Mouse (Mus musculus) CH12.LX (cell line): ENCODE data around the gene Prkca. TPM values are rescaled to one million over a fixed set of nuclear protein-coding genes. Genes with fewer than 3 reads are reported as not detected.

Experiments used
- DNase-seq: peaks from one replicate; pipeline ENCODE4 v3.0.0-alpha.2; 2013; ENCODE audit errors: extremely low read depth
- H3K27ac ChIP-seq: 2 replicates; pipeline ENCODE4 v1.5.1; 2012; ENCODE audit warnings: low read depth, mild to moderate bottlenecking, control low read depth, moderate library complexity; ENCODE audit not compliant: insufficient read depth
- H3K27me3 ChIP-seq: replicated peaks from 2 replicates; pipeline ENCODE3; 2012; ENCODE audit warnings: inconsistent platforms
- H3K36me3 ChIP-seq, 2 experiments: replicated peaks in 1 of 2; 2 replicates each; pipeline versions ENCODE3 to v1.6.1; 2012; ENCODE audit warnings: inconsistent platforms in 1 of 2, low read length in 1 of 2, mild to moderate bottlenecking in 1 of 2, mixed read lengths in 1 of 2, moderate library complexity in 1 of 2; ENCODE audit not compliant: control insufficient read depth in 1 of 2, insufficient read depth in 1 of 2
- H3K4me1 ChIP-seq, 2 experiments: 2 replicates each; pipeline ENCODE4 v1.6.1; 2012; ENCODE audit warnings: inconsistent platforms in 1 of 2, moderate library complexity in 1 of 2; ENCODE audit not compliant: insufficient read depth in 2 of 2, control insufficient read depth in 1 of 2
- H3K4me2 ChIP-seq: 2 replicates; pipeline ENCODE4 v1.6.1; 2012; ENCODE audit warnings: low read depth, mild to moderate bottlenecking, control low read depth; ENCODE audit not compliant: poor library complexity, insufficient read depth, severe bottlenecking
- H3K4me3 ChIP-seq, 3 experiments: fragments of 150-350 bp in 1 of 3; sonication (generic) in 1 of 3; replicated peaks in 1 of 3; 2 replicates each; pipeline versions ENCODE3 to v1.5.1; 2011 to 2012; ENCODE audit warnings: low read depth in 2 of 3, low read length in 2 of 3, mild to moderate bottlenecking in 2 of 3, moderate library complexity in 2 of 3, control low read depth in 1 of 3, improper control_type of control experiment in 1 of 3, inconsistent platforms in 1 of 3, mixed read lengths in 1 of 3; ENCODE audit not compliant: poor library complexity in 1 of 3
- H3K79me2 ChIP-seq: replicated peaks from 2 replicates; pipeline ENCODE4 v1.6.1; 2012; ENCODE audit warnings: mild to moderate bottlenecking, moderate library complexity; ENCODE audit not compliant: control insufficient read depth, poor library complexity, insufficient read depth, severe bottlenecking; ENCODE audit errors: extremely low read depth
- H3K9ac ChIP-seq: 2 replicates; pipeline ENCODE4 v1.6.1; 2012; ENCODE audit warnings: low read depth, mild to moderate bottlenecking, control low read depth, moderate library complexity; ENCODE audit not compliant: insufficient read depth
- H3K9me3 ChIP-seq: replicated peaks from 2 replicates; pipeline ENCODE3; 2012; ENCODE audit warnings: low read length, inconsistent platforms, mixed read lengths
- BHLHE40 ChIP-seq: IDR thresholded peaks from 2 replicates; pipeline ENCODE4 v1.6.1; 2011; ENCODE audit warnings: mild to moderate bottlenecking, low read depth, low read length, improper control_type of control experiment
- ETS1 ChIP-seq: conservative IDR thresholded peaks from 2 replicates; pipeline ENCODE4 v1.6.1; 2012; ENCODE audit warnings: low read depth, mild to moderate bottlenecking, inconsistent platforms, low read length, improper control_type of control experiment, moderate library complexity
- GABPA ChIP-seq: IDR thresholded peaks from 2 replicates; pipeline ENCODE4 v1.6.1; 2012; ENCODE audit warnings: low read depth, low read length, improper control_type of control experiment, inconsistent platforms; ENCODE audit not compliant: insufficient replicate concordance
- HCFC1 ChIP-seq: IDR thresholded peaks from 2 replicates; pipeline ENCODE4 v1.6.1; 2012; ENCODE audit warnings: low read depth, mild to moderate bottlenecking, inconsistent platforms, low read length, improper control_type of control experiment
- JUN ChIP-seq: IDR thresholded peaks from 2 replicates; pipeline ENCODE4 v1.6.1; 2011; ENCODE audit warnings: low read depth, mild to moderate bottlenecking, low read length, improper control_type of control experiment, moderate library complexity; ENCODE audit not compliant: insufficient read depth
- JUND ChIP-seq: conservative IDR thresholded peaks from 2 replicates; pipeline ENCODE4 v1.6.1; 2011; ENCODE audit warnings: low read depth, low read length, improper control_type of control experiment
- MAFK ChIP-seq: IDR thresholded peaks from 2 replicates; pipeline ENCODE4 v1.6.1; 2011; ENCODE audit warnings: low read length, improper control_type of control experiment; ENCODE audit not compliant: insufficient replicate concordance
- MXI1 ChIP-seq: IDR thresholded peaks from 2 replicates; pipeline ENCODE4 v1.6.1; 2011; ENCODE audit warnings: mild to moderate bottlenecking, low read depth, low read length, improper control_type of control experiment
- MYC ChIP-seq: IDR thresholded peaks from 2 replicates; pipeline ENCODE4 v1.6.1; 2011; ENCODE audit warnings: low read depth, mild to moderate bottlenecking, improper control_type of control experiment, low read length
- NELFE ChIP-seq: IDR thresholded peaks from 2 replicates; pipeline ENCODE4 v1.6.1; 2011; ENCODE audit warnings: low read depth, low read length, improper control_type of control experiment
- NRF1 ChIP-seq: IDR thresholded peaks from 2 replicates; pipeline ENCODE4 v1.6.1; 2014; ENCODE audit warnings: low read depth, mild to moderate bottlenecking, inconsistent platforms, low read length, improper control_type of control experiment, moderate library complexity
- PAX5 ChIP-seq: IDR thresholded peaks from 2 replicates; pipeline ENCODE4 v1.6.1; 2012; ENCODE audit warnings: low read length, inconsistent platforms, mixed read lengths
- POLR2A ChIP-seq: IDR thresholded peaks from 2 replicates; pipeline ENCODE4 v1.6.1; 2011; ENCODE audit warnings: low read depth, mild to moderate bottlenecking, improper control_type of control experiment, low read length
- RAD21 ChIP-seq: IDR thresholded peaks from 2 replicates; pipeline ENCODE4 v1.6.1; 2011; ENCODE audit warnings: low read depth, mild to moderate bottlenecking, low read length, improper control_type of control experiment, moderate library complexity
- SIN3A ChIP-seq: IDR thresholded peaks from 2 replicates; pipeline ENCODE4 v1.6.1; 2012; ENCODE audit warnings: low read length, improper control_type of control experiment, inconsistent platforms
- SMC3 ChIP-seq: IDR thresholded peaks from 2 replicates; pipeline ENCODE4 v1.6.1; 2011; ENCODE audit warnings: low read depth, low read length, improper control_type of control experiment
- TBP ChIP-seq: conservative IDR thresholded peaks from 2 replicates; pipeline ENCODE4 v1.6.1; 2011; ENCODE audit warnings: low read depth, low read length, improper control_type of control experiment
- TCF12 ChIP-seq: IDR thresholded peaks from 2 replicates; pipeline ENCODE4 v1.6.1; 2014; ENCODE audit warnings: low read depth, mild to moderate bottlenecking, inconsistent platforms, low read length, improper control_type of control experiment
- UBTF ChIP-seq: IDR thresholded peaks from 2 replicates; pipeline ENCODE4 v1.6.1; 2012; ENCODE audit warnings: low read depth, mild to moderate bottlenecking, inconsistent platforms, low read length, improper control_type of control experiment, moderate library complexity
- dilution Hi-C: fragments of 300-500 bp; cut with MboI; formaldehyde crosslinking; loops from 2 replicates; pipeline ENCODE4 v1.14.3; 2020; ENCODE audit warnings: low sequenced_read_pairs; ENCODE audit not compliant: extremely low pct_unique_long_range_greater_than_20kb, extremely low pct_ligation_motif_present
- in situ Hi-C: fragments of 300-500 bp; cut with MboI; formaldehyde crosslinking; loops from 3 replicates; pipeline ENCODE4 v1.14.3; 2019; ENCODE audit warnings: low sequenced_read_pairs, low pct_ligation_motif_present, low pct_unique_long_range_greater_than_20kb, mixed read lengths
- polyA plus RNA-seq: library from polyadenylated mRNA; unstranded; fragments of >175 nt; gene quantifications from 2 replicates; pipeline ENCODE4 v1.2.1, GENCODE M21; 2012; ENCODE audit warnings: low read depth; ENCODE audit not compliant: insufficient read length
- total RNA-seq, 2 experiments: library from RNA; depleted of rRNA; stranded (reverse); fragments of 300-350 nt in 1 of 2; fragments of >200 nt in 1 of 2; gene quantifications; 2 replicates each; pipeline ENCODE4 v1.2.3; 2012 to 2014

Gene Prkca
- total and polyA plus RNA-seq, 3 experiments: 40.0 to 107 (median 43.7) TPM

GRCm38 (mm10) chr11:108071230-108071629 is 272.5 kb downstream of the Prkca start:
- H3K79me2 ChIP-seq: no peaks in the 10 kb centered on the region
- H3K27me3 ChIP-seq: no peaks in the 10 kb centered on the region
- no peak overlapping the region for H3K4me2 ChIP-seq
- no peak overlapping the region for H3K27ac ChIP-seq
- dilution Hi-C loops: no loop called here
- H3K9ac ChIP-seq: no peak overlapping the region
- DNase-seq: no peak
- H3K36me3 ChIP-seq: peaks cover 0 to 44% of the 10 kb centered on the region in 2 experiments
- H3K4me1 ChIP-seq: peaks cover 0 to 11% of the 10 kb centered on the region in 2 experiments; a peak in 1 of 4 replicates
- H3K9me3 ChIP-seq: no peaks in the 10 kb centered on the region
- H3K4me3 ChIP-seq: no peak overlapping the region
- TF ChIP-seq TBP (no peak), NELFE (no peak), JUN (no peak), MAFK (peak; percentile 70), PAX5 (no peak)
- TF ChIP-seq, all 38 proteins: peak for 1
- in situ Hi-C loops: no loop called here

- H3K9me3 ChIP-seq: no peaks in the 10 kb centered on the region
- no peak overlapping the region for H3K27ac ChIP-seq
- TF ChIP-seq UBTF (no peak), MXI1 (no peak), SIN3A (no peak), TCF12 (no peak), GABPA (no peak), HCFC1 (no peak), JUND (no peak), RAD21 (no peak), ETS1 (no peak), POLR2A (no peak), NRF1 (no peak), SMC3 (no peak), MYC (no peak), BHLHE40 (no peak)
- H3K27me3 ChIP-seq: no peaks in the 10 kb centered on the region
- dilution Hi-C loops: no loop called here
- no peak for DNase-seq
- H3K9ac ChIP-seq: no peak overlapping the region
- peaks cover 0 to 11% of the 10 kb centered on the region in 2 experiments; a peak in 1 of 4 replicates for H3K4me1 ChIP-seq
- peaks cover 2 to 49% of the 10 kb centered on the region in 2 experiments for H3K36me3 ChIP-seq
- H3K4me3 ChIP-seq: no peak overlapping the region
- in situ Hi-C loops: no loop called here
- H3K79me2 ChIP-seq: no peaks in the 10 kb centered on the region
- no peak overlapping the region for H3K4me2 ChIP-seq
Observed at GRCm38 (mm10) chr11:108070038-108070437, 273.7 kb downstream of the Prkca start.
